Mouse (Mus musculus) hindbrain, postnatal 0 days (tissue): ENCODE data around the gene Fndc3b. TPM values are rescaled to one million over a fixed set of nuclear protein-coding genes. Genes with fewer than 3 reads are reported as not detected.
A peak's percentile ranks its signal among the peaks of the same experiment; 100 is the strongest.

Experiments
- ATAC-seq: fragments of 200-750 bp; cut with Nextera tagmentation; 2 replicates; pipeline ENCODE4 v1.8.0; 2017; ENCODE audit warnings: mild to moderate bottlenecking, moderate TSS enrichment, moderate library complexity
- DNase-seq: peaks from one replicate; pipeline ENCODE4 v3.0.0-alpha.2; 2015; ENCODE audit warnings: low spot score
- H3K27ac ChIP-seq: fragments of 300-500 bp; sonication (generic); 2 replicates; pipeline ENCODE4 v1.5.1; 2014; ENCODE audit warnings: mild to moderate bottlenecking
- H3K27me3 ChIP-seq: fragments of 300-500 bp; sonication (generic); 2 replicates; pipeline ENCODE4 v1.6.1; 2014; ENCODE audit warnings: low read length, mixed read lengths; ENCODE audit not compliant: insufficient read depth
- H3K36me3 ChIP-seq: fragments of 300-500 bp; sonication (generic); 2 replicates; pipeline ENCODE4 v1.6.1; 2014; ENCODE audit warnings: low read length, mixed read lengths; ENCODE audit not compliant: insufficient read depth
- H3K4me1 ChIP-seq: fragments of 300-500 bp; sonication (generic); 2 replicates; pipeline ENCODE4 v1.6.1; 2014; ENCODE audit warnings: antibody characterized with exemption, low read length, mixed read lengths; ENCODE audit not compliant: insufficient read depth
- H3K4me2 ChIP-seq: fragments of 300-500 bp; sonication (generic); 2 replicates; pipeline ENCODE4 v1.6.1; 2014; ENCODE audit warnings: low read depth, mild to moderate bottlenecking, low read length, moderate library complexity, mixed read lengths
- H3K4me3 ChIP-seq: fragments of 300-500 bp; sonication (generic); 2 replicates; pipeline ENCODE4 v1.5.1; 2014; ENCODE audit warnings: low read length
- H3K9ac ChIP-seq: fragments of 300-500 bp; sonication (generic); replicated peaks from 2 replicates; pipeline ENCODE4 v1.6.1; 2014; ENCODE audit warnings: mild to moderate bottlenecking, low read length, moderate library complexity, mixed read lengths
- H3K9me3 ChIP-seq: fragments of 300-500 bp; sonication (generic); 2 replicates; pipeline ENCODE4 v1.6.1; 2016; ENCODE audit warnings: low read length, mixed read lengths
- CTCF ChIP-seq: IDR thresholded peaks from 2 replicates; pipeline ENCODE4 v1.5.1; 2016; ENCODE audit warnings: antibody characterized with exemption, control low read depth, low read depth
- WGBS: fragments of 180-500 bp; shearing (Covaris S2); extraction: QIAGEN DNeasy Blood & Tissue Kit; methylation state at CpG from one replicate; pipeline ENCODE4 v1.1.7; 2014; 5-methylcytosine and 5-hydroxymethylcytosine counted together
- polyA plus RNA-seq: library from polyadenylated mRNA; unstranded; fragments of >200 nt; fragmentation: Nextera tagmentation; extraction: Ambion mirVana; gene quantifications from 2 replicates; pipeline ENCODE4 v1.2.1, GENCODE M21; 2015
- total RNA-seq: library from RNA; depleted of rRNA; stranded (reverse); fragments of >200 nt; gene quantifications from 2 replicates; pipeline ENCODE4 v1.2.3, GENCODE M21; 2014

Fndc3b gene
- total and polyA plus RNA-seq, 2 experiments from 2014 or later: 4.6 to 16.0 TPM

- Histone ChIP-seq H3K9ac (0 out of 2 replicates have a peak overlapping the region, but pooled peaks have one; percentile 3), H3K36me3 (no peaks in the 10 kb centered on the region), H3K4me3 (no peak overlapping the region), H3K4me2 (peak overlapping the region; percentile 3; the same call in 1 of the 2 replicates), H3K9me3 (no peaks in the 10 kb centered on the region), H3K27me3 (no peaks in the 10 kb centered on the region), H3K27ac (peak overlapping the region; percentile 59; the same call in 1 of the 2 replicates), H3K4me1 (peaks cover 15% of the 10 kb centered on the region; the same call in 1 of the 2 replicates)
- peak; percentile 35 for ATAC-seq
- no peak for DNase-seq
- no peak for TF ChIP-seq CTCF
- 36% methylated on average over 7 of the region's 7 CpGs for WGBS
Observed at GRCm38 (mm10) chr3:27607796-27608151, 103.3 kb downstream of the Fndc3b start.

GRCm38 (mm10) chr3:27607081-27607795, 103.9 kb downstream of the Fndc3b start:
- peak; percentile 91 for ATAC-seq
- Histone ChIP-seq H3K27me3 (no peaks in the 10 kb centered on the region), H3K4me2 (peak overlapping the region; percentile 3; the same call in 1 of the 2 replicates), H3K9ac (0 out of 2 replicates have a peak overlapping the region, but pooled peaks have one; percentile 3), H3K9me3 (no peaks in the 10 kb centered on the region), H3K4me1 (peaks cover 12% of the 10 kb centered on the region; the same call in 1 of the 2 replicates), H3K36me3 (no peaks in the 10 kb centered on the region), H3K4me3 (no peak overlapping the region), H3K27ac (peak overlapping the region; percentile 59)
- TF ChIP-seq CTCF: no peak
- WGBS: 55% methylated on average over 9 of the region's 9 CpGs
- peak; percentile 74 for DNase-seq

- Histone ChIP-seq H3K9me3 (no peaks in the 10 kb centered on the region), H3K9ac (no peak overlapping the region), H3K36me3 (no peaks in the 10 kb centered on the region), H3K4me1 (peaks cover 12% of the 10 kb centered on the region; the same call in 1 of the 2 replicates), H3K27me3 (no peaks in the 10 kb centered on the region), H3K27ac (no peak overlapping the region), H3K4me3 (no peak overlapping the region), H3K4me2 (no peak overlapping the region)
- no peak for DNase-seq
- ATAC-seq: no peak
- TF ChIP-seq CTCF: no peak
- 83% methylated on average over 6 of the region's 6 CpGs for WGBS
Observed at GRCm38 (mm10) chr3:27606626-27607025, 104.5 kb downstream of the Fndc3b start.

- ATAC-seq: no peak
- H3K9me3 ChIP-seq: no peaks in the 10 kb centered on the region
- H3K36me3 ChIP-seq: no peaks in the 10 kb centered on the region
- WGBS: 96% methylated on average over 4 of the region's 4 CpGs
- H3K4me2 ChIP-seq: no peak overlapping the region
- H3K27me3 ChIP-seq: no peaks in the 10 kb centered on the region
- H3K4me1 ChIP-seq: peaks cover 9% of the 10 kb centered on the region; the same call in 1 of the 2 replicates
- H3K27ac ChIP-seq: no peak overlapping the region
- TF ChIP-seq CTCF: no peak
- H3K4me3 ChIP-seq: no peak overlapping the region
- no peak for DNase-seq
- H3K9ac ChIP-seq: no peak overlapping the region
Observed at GRCm38 (mm10) chr3:27605613-27606012, 105.5 kb downstream of the Fndc3b start.

DNA sequence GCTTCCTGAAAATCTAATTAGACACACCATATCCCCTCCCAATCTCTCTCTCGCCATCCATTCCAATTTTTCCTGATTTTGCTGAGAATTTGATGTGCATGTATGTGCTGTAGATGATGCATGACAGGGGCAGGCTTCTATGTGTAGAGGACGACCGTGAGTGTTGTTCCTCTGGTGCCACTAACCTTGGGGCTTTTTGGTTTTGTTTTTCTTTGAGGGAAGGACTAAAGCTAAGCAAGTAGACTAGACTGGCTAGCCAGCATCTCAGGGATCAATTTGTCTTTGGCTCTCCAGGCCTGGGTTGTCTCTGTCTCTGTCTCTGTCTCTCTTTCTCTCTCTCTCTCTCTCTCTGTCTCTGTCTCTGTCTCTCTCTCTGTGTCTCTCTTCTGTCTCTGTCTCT, 106.0 kb downstream of the Fndc3b start:
- no peak for TF ChIP-seq CTCF
- DNase-seq: no peak
- ATAC-seq: no peak
- Histone ChIP-seq H3K4me3 (no peak overlapping the region), H3K4me1 (peaks cover 9% of the 10 kb centered on the region; the same call in 1 of the 2 replicates), H3K27me3 (no peaks in the 10 kb centered on the region), H3K36me3 (no peaks in the 10 kb centered on the region), H3K9ac (no peak overlapping the region), H3K4me2 (no peak overlapping the region), H3K27ac (no peak overlapping the region), H3K9me3 (no peaks in the 10 kb centered on the region)
- 91% methylated on average over 3 of the region's 3 CpGs for WGBS

DNA sequence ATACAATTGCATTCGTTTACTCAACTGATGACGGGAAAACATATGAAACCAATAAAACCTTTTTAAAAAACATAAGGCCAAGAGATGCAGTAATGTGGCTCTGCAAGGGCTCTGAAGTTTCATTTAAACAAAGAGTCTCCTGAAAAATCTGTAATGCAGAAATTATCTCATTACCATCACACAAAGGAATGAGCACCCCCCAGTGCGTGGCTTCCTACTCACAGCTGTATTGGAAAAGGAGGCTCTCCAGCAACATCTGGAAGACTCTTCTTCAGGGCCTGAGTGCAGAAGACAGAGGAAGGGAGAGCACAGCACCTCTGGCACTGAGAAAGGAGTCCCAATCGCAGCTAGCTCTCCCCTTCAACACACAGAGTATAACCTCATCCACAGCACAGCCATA, 106.5 kb downstream of the Fndc3b start:
- Histone ChIP-seq H3K4me3 (no peak overlapping the region), H3K4me2 (no peak overlapping the region), H3K9ac (no peak overlapping the region), H3K36me3 (no peaks in the 10 kb centered on the region), H3K9me3 (no peaks in the 10 kb centered on the region), H3K4me1 (peaks cover 9% of the 10 kb centered on the region; the same call in 1 of the 2 replicates), H3K27me3 (no peaks in the 10 kb centered on the region), H3K27ac (no peak overlapping the region)
- ATAC-seq (no peak), DNase-seq (no peak)
- 79% methylated on average over 4 of the region's 4 CpGs for WGBS
- TF ChIP-seq CTCF: no peak

DNA sequence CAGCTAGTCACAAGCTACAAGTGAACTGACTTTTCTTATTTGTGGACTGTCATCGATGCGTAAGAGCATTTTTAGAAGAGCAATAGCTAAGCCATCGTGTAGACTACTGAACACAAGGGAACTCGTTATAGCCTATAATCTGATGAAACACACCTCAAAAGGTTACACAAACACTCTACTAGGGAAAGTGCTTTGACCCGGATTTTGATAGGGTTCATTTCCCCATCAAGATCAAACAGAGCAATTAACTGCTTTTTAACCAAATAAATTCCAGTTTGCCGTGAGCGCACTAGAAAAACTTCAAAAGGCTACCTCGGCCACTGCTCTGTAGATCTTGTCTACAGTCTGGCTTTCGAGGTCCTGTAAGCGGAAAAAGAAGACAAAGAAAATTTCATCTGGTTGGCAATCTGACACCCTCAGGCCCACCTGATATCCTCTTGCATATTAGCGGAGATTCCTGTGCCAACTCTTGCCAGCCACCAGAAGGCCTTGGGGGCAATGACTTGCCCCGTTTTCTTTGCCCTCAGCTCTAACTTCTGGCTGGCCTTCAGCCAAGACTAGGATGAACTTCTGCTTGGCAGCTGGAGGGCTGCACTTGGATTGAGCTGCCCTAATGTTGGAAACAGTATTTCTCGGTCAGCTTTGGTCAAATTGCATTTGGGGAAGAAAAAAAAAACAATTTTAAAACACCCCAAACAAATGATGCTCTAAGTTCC, 107.0 kb downstream of the Fndc3b start:
- Histone ChIP-seq H3K27me3 (no peaks in the 10 kb centered on the region), H3K4me2 (no peak overlapping the region), H3K36me3 (no peaks in the 10 kb centered on the region), H3K9ac (no peak overlapping the region), H3K4me3 (no peak overlapping the region), H3K4me1 (peaks cover 9% of the 10 kb centered on the region; the same call in 1 of the 2 replicates), H3K9me3 (no peaks in the 10 kb centered on the region), H3K27ac (no peak overlapping the region)
- DNase-seq: no peak
- WGBS: 68% methylated on average over 13 of the region's 13 CpGs
- ATAC-seq: no peak
- TF ChIP-seq CTCF: no peak
